Mouse (Mus musculus): ENCODE measurements around the gene Phyhipl.

The Phyhipl gene

GRCm38 (mm10) chr10:70655828-70656227 lies at the start of gene Phyhipl:
Phyhipl (minus strand) TSS chr10:70655965.
- no peak for DNase-seq

DNA sequence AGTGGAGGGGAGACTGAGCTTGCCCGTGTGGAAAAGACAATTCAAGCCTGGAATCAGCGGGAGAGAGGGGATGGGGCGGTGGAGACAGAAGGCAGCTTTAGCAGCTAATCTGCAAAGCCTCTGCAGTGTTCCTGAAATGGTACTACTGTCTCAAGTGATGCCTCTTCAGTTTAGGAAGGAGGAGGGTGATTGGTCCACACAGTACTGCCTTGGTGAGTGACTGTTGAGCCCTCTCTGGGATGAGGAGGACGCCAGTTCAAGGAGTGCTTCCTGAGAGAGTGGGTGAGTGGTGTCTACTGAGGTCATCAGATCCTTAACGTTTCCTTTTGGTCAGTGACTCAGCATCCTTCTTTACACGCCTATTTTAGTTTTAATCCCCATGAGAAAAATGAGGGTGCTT lies 47.4 kb upstream of the Phyhipl start:
- DNase-seq, result no peak

- DNase-seq, result no peak
These were observed 43.8 kb upstream of the Phyhipl start for GRCm38 (mm10) chr10:70699581-70699980.

- DNase-seq, result no peak
These were observed 42.2 kb upstream of the Phyhipl start for GRCm38 (mm10) chr10:70698014-70698413.

- no peak for DNase-seq
These were observed 41.2 kb upstream of the Phyhipl start for GRCm38 (mm10) chr10:70696748-70697585.

- no peak for DNase-seq
These were observed 33.6 kb upstream of the Phyhipl start for GRCm38 (mm10) chr10:70689346-70689745.

GRCm38 (mm10) chr10:70688881-70689280 lies 33.1 kb upstream of the Phyhipl start:
- no peak for DNase-seq

- DNase-seq, result no peak
These were observed 31.4 kb upstream of the Phyhipl start for GRCm38 (mm10) chr10:70686941-70687703.

- DNase-seq, result no peak
These were observed 30.7 kb upstream of the Phyhipl start for GRCm38 (mm10) chr10:70686505-70686904.

GRCm38 (mm10) chr10:70683508-70683907 lies 27.7 kb upstream of the Phyhipl start:
- DNase-seq, result no peak

- DNase-seq, result no peak
These were observed 22.2 kb upstream of the Phyhipl start for GRCm38 (mm10) chr10:70677946-70678345.

- DNase-seq, result no peak
These were observed 507 bp upstream of the Phyhipl start for GRCm38 (mm10) chr10:70656272-70656671.

- DNase-seq, result no peak
These were observed 1.1 kb downstream of the Phyhipl start for GRCm38 (mm10) chr10:70654655-70655054.

DNA sequence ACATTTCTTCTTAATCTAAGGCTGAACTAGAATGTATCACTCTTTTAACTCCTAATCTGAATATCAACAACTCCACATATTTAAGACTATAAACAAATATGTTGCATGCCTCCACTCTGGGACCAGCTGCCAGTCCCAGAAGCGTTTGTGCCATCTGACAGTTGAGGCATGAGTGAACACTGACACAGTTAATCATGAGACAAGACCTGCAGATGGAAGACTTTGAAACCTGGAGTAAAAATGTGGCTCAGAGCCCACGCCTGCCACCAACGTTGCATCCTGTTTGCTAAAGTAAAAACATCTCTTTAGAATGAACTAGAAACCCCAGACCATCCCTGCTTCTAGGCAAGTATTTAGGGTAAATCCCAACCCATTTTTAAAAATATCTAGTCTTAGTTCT lies 1.6 kb downstream of the Phyhipl start:
- DNase-seq, result no peak

DNA sequence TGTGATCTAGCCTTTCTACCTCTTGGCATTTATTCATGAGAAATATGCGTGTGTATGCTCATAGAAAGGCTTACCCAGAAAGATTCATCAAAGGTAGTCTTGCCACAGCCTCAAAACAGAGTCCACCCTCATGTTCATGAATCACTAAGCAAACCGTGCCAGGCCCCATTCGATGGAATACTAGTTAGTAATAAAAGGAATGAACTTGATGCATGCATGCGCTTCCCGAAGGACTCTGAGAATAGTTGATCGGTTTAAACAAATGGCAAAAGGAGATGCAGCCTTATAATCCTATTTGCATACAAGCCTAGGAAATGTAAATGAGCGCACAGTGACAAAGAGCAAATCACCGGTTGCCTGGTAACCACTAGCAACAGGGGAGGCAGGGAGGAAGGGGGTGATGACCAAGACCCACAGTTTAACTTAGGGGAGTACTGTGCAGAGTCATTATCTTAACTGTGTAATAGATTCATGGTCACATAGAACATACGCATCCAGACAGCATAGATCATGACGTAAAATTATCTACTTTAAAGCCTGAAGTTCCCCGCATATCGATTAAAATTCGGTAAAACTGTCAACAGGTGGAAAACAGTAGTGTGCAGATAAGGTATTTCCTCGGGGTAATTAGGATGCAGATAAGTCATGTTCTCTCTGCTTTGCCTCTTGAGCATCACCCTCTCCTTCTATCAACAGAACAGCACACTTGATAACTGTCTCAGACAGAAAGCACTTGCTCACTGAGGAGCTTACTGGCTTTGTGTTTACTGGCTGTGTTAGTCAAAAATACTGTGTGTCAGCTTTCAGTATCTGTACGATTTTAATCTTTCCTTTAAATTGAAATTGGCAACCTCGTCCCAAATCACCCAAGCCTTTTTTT lies 3.8 kb downstream of the Phyhipl start:
- no peak for DNase-seq

DNA sequence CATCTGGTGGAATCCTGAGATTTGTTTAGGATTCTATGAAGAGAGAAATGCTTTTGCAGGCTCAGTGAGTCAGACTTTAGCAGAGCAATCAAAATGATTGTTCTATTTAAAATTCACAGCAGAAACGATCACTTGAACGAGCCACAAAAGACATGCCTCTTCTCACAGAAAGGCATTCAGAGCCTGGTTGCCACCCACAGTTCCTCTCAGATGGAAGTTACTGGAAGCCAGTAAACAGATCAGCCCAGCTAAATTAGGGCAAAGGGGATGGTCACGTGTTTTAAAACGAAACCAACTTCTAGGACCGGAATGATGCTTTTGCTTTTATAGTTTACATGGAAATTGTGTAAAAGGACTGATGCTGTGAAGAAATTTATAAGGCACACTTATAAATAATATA lies 6.9 kb downstream of the Phyhipl start:
- DNase-seq, result no peak

DNA sequence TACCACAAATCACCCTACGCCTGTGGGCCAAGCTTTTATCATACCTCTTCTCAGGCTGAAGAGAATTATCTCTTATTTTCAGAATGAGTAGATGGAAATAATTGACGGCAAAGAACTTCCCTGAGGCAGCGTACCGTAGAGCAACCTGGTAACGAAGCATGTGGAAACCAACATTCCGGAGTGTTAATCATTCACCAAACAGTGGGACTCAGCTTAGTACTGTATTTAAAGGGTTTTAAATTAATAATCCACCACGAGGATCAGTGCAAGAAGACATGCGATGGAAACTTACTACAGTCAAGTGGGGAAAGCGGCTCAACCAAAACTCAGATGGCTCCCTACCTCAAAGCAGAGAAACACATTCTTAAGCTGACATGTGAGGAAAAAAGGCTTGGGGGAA lies 12.6 kb downstream of the Phyhipl start:
- no peak for DNase-seq

DNA sequence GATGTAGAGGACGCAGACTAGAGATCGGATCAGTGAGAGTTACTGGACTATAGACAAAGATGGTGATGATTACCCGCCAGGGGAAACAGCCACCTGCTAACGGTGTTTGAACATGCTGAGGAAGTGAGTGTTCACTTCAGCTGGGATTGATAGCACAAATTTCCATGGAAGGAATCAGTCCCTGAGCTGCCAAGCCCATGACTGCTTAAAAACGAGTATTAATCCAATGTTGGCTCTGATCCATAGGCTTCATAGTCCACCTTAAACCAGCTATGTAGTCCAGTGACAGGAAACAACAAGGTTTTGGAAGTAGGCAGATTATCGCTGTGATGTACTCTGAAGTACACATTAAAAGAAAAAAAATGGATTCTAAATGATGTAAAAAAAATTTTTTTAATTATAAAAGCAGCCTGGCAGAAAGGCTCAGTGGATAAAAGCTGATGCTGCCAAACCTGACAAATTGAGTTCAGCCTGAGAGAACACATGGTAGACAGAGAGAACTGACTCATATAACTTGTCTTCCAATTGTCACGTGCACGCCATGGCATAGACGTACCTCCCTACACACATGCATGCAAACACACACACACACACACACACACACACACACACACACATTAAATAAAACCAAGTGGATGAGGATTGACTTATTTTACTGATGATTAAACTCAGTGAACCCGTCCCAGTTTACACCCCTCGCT lies 14.7 kb downstream of the Phyhipl start:
- no peak for DNase-seq

- no peak for DNase-seq
These were observed 15.6 kb downstream of the Phyhipl start for GRCm38 (mm10) chr10:70640075-70640737.

- no peak for DNase-seq
These were observed 18.0 kb downstream of the Phyhipl start for GRCm38 (mm10) chr10:70637640-70638328.

DNA sequence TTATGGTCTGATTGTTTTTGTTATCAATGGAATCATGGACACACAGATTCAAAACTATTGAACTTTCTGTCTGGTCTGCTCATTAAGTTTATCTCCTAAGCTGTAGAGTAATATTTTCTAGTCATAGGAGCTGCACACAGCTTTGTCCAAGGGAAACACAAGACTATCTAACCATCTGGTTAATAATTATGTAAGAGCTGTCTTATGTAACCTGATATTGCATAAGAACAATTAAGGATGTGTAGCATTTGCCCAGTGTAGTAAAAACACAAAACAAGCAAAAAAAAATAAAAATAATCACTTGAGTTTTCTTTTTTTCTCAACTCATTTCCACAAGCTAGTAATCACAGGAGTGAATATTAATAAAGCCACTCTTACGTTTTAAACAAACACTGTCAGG lies 20.5 kb downstream of the Phyhipl start:
- DNase-seq, result no peak

Data from thymus, postnatal 36 days (tissue).